Mouse (Mus musculus) adrenal gland, postnatal 25 days (tissue): ENCODE measurements around the gene Mmp14. TPM values are rescaled to one million over a fixed set of nuclear protein-coding genes. Genes with fewer than 3 reads are reported as not detected.

Experiments used
- DNase-seq: peaks from one replicate; pipeline ENCODE4 v3.0.0; 2021; ENCODE audit warnings: mixed read lengths
- total RNA-seq: library from RNA; stranded (reverse); gene quantifications from 2 replicates; pipeline ENCODE4 v1.2.3, GENCODE M21; 2021

Gene Mmp14
- total RNA-seq, 1 experiment from 2014 or later, result 68.5 TPM

GRCm38 (mm10) chr14:54475941-54476844, 44.8 kb downstream of the Mmp14 start, which contains the start of gene Rem2:
Gene Rem2 (plus strand): TSS chr14:54476100.
- DNase-seq, result peak; percentile 40

GRCm38 (mm10) chr14:54477172-54477909, 45.9 kb downstream of the Mmp14 start:
- no peak for DNase-seq

- peak; percentile 49 for DNase-seq
These were observed 48.1 kb downstream of the Mmp14 start for GRCm38 (mm10) chr14:54479451-54479920.

GRCm38 (mm10) chr14:54480673-54481072, 49.3 kb downstream of the Mmp14 start:
- no peak for DNase-seq

GRCm38 (mm10) chr14:54481402-54481801, 50.0 kb downstream of the Mmp14 start:
- DNase-seq, result no peak

- no peak for DNase-seq
These were observed 51.1 kb downstream of the Mmp14 start for GRCm38 (mm10) chr14:54482498-54482897.

- DNase-seq, result no peak
These were observed 54.5 kb downstream of the Mmp14 start for GRCm38 (mm10) chr14:54485899-54486298.

- no peak for DNase-seq
These were observed 56.3 kb downstream of the Mmp14 start for GRCm38 (mm10) chr14:54487732-54488131.

GRCm38 (mm10) chr14:54488350-54488749, 56.9 kb downstream of the Mmp14 start:
- no peak for DNase-seq

- DNase-seq, result no peak
These were observed 61.1 kb downstream of the Mmp14 start for GRCm38 (mm10) chr14:54492345-54493131.

- no peak for DNase-seq
These were observed 61.8 kb downstream of the Mmp14 start for GRCm38 (mm10) chr14:54493236-54493635.

GRCm38 (mm10) chr14:54494234-54494633, 62.8 kb downstream of the Mmp14 start:
- DNase-seq, result peak; percentile 73

Other genes with a start within 250 kb of the Mmp14 start
- 310 and 330 TPM in 2 replicates for gene Dad1, start 177.5 kb upstream of the Mmp14 start, total RNA-seq
- 630 and 676 TPM in 2 replicates for gene Abhd4, start 177.4 kb upstream of the Mmp14 start, total RNA-seq
- 0.14 TPM in 1 of 2 replicates, not detected in the other for gene Olfr49, start 146.7 kb upstream of the Mmp14 start, total RNA-seq
- gene Oxa1l, start 70.8 kb upstream of the Mmp14 start, total RNA-seq, result 111 and 126 TPM in 2 replicates
- gene Slc7a7, start 13.8 kb upstream of the Mmp14 start, total RNA-seq, result 5.4 and 5.9 TPM in 2 replicates
- gene Mrpl52, start 4.7 kb upstream of the Mmp14 start, total RNA-seq, result 197 and 205 TPM in 2 replicates
- gene Lrp10, start 32.5 kb downstream of the Mmp14 start, total RNA-seq, result 109 and 130 TPM in 2 replicates
- gene Rem2, start 44.5 kb downstream of the Mmp14 start, total RNA-seq, result 0.64 and 0.67 TPM in 2 replicates
- gene Prmt5, start 85.9 kb downstream of the Mmp14 start, total RNA-seq, result 46.6 and 48.6 TPM in 2 replicates
- 29.5 and 32.5 TPM in 2 replicates for gene Haus4, start 123.0 kb downstream of the Mmp14 start, total RNA-seq
- 19.6 and 24.2 TPM in 2 replicates for gene Ajuba, start 145.9 kb downstream of the Mmp14 start, total RNA-seq
- gene 4931414P19Rik, start 174.4 kb downstream of the Mmp14 start, total RNA-seq, result 7.9 and 12.2 TPM in 2 replicates
- gene Psmb5, start 186.4 kb downstream of the Mmp14 start, total RNA-seq, result 360 and 367 TPM in 2 replicates
- gene Psmb11, start 189.8 kb downstream of the Mmp14 start, total RNA-seq, result not detected in 2 replicates
- gene Gm17606, start 209.3 kb downstream of the Mmp14 start, total RNA-seq, result not detected in 2 replicates
- gene Cdh24, start 209.8 kb downstream of the Mmp14 start, total RNA-seq, result 1.4 and 1.6 TPM in 2 replicates